Mouse (Mus musculus): ENCODE measurements at regions not wholly inside any gene's neighbourhood (a gene's known extent, or its start where the extent isn't known, plus 50 kb on each side); places are given as distances from the start of the nearest gene placed in this dataset.

- DNase-seq (ENCODE audit: low spot score) (no peak), ATAC-seq (ENCODE audit: insufficient read depth, low read depth) (no peak)
- 38% methylated on average over 1 of the region's 1 CpGs for WGBS
- Histone ChIP-seq H3K4me2 (ENCODE audit: low read depth, low read length) (no peak overlapping the region), H3K36me3 (replicated peaks; ENCODE audit: control insufficient read depth, insufficient read depth, low read length) (no peaks in the 10 kb centered on the region), H3K27me3 (ENCODE audit: control insufficient read depth, insufficient read depth, low read length) (no peaks in the 10 kb centered on the region), H3K27ac (ENCODE audit: low read depth) (no peak overlapping the region), H3K4me1 (ENCODE audit: control insufficient read depth, insufficient read depth) (no peaks in the 10 kb centered on the region), H3K9me3 (replicated peaks; ENCODE audit: control insufficient read depth, low read length) (no peaks in the 10 kb centered on the region), H3K9ac (replicated peaks; ENCODE audit: low read depth, low read length) (no peak overlapping the region), H3K4me3 (ENCODE audit: low read depth, low read length) (no peak overlapping the region)
- TF ChIP-seq CTCF (IDR thresholded peaks at IDR 0.05; ENCODE audit: low read depth) (no peak), EP300 (IDR thresholded peaks at IDR 0.05; ENCODE audit: low read depth) (no peak)
Measured at GRCm38 (mm10) chr5:46361637-46362036, 504.2 kb upstream of the Lcorl start.

GRCm38 (mm10) chr5:46348448-46348847, 491.0 kb upstream of the Lcorl start:
- Histone ChIP-seq H3K4me3 (ENCODE audit: low read depth, low read length) (no peak overlapping the region), H3K36me3 (replicated peaks; ENCODE audit: control insufficient read depth, insufficient read depth, low read length) (no peaks in the 10 kb centered on the region), H3K4me1 (ENCODE audit: control insufficient read depth, insufficient read depth) (no peaks in the 10 kb centered on the region), H3K27me3 (ENCODE audit: control insufficient read depth, insufficient read depth, low read length) (no peaks in the 10 kb centered on the region), H3K9ac (replicated peaks; ENCODE audit: low read depth, low read length) (no peak overlapping the region), H3K27ac (ENCODE audit: low read depth) (no peak overlapping the region), H3K4me2 (ENCODE audit: low read depth, low read length) (no peak overlapping the region), H3K9me3 (replicated peaks; ENCODE audit: control insufficient read depth, low read length) (no peaks in the 10 kb centered on the region)
- ATAC-seq (ENCODE audit: insufficient read depth, low read depth), result no peak
- TF ChIP-seq EP300 (IDR thresholded peaks at IDR 0.05; ENCODE audit: low read depth), result no peak
- no peak for TF ChIP-seq CTCF (IDR thresholded peaks at IDR 0.05; ENCODE audit: low read depth)
- DNase-seq (ENCODE audit: low spot score), result no peak
- 82% methylated on average over 5 of the region's 5 CpGs for WGBS

GRCm38 (mm10) chr5:46347368-46348083, 490.1 kb upstream of the Lcorl start:
- Histone ChIP-seq H3K36me3 (replicated peaks; ENCODE audit: control insufficient read depth, insufficient read depth, low read length) (no peaks in the 10 kb centered on the region), H3K27ac (ENCODE audit: low read depth) (no peak overlapping the region), H3K9me3 (replicated peaks; ENCODE audit: control insufficient read depth, low read length) (no peaks in the 10 kb centered on the region), H3K4me1 (ENCODE audit: control insufficient read depth, insufficient read depth) (no peaks in the 10 kb centered on the region), H3K4me2 (ENCODE audit: low read depth, low read length) (0 out of 2 replicates have a peak overlapping the region, but pooled peaks have one; percentile 10), H3K4me3 (ENCODE audit: low read depth, low read length) (no peak overlapping the region), H3K9ac (replicated peaks; ENCODE audit: low read depth, low read length) (no peak overlapping the region), H3K27me3 (ENCODE audit: control insufficient read depth, insufficient read depth, low read length) (no peaks in the 10 kb centered on the region)
- peak; percentile 57 for DNase-seq (ENCODE audit: low spot score)
- TF ChIP-seq EP300 (IDR thresholded peaks at IDR 0.05; ENCODE audit: low read depth) (no peak), CTCF (IDR thresholded peaks at IDR 0.05; ENCODE audit: low read depth) (peak; percentile 82)
- 18% methylated on average over 16 of the region's 16 CpGs for WGBS
- ATAC-seq (ENCODE audit: insufficient read depth, low read depth), result 0 out of 2 replicates have a peak, but pooled peaks have one; percentile 41

GRCm38 (mm10) chr5:46338461-46338860, 481.0 kb upstream of the Lcorl start:
- H3K27ac ChIP-seq (ENCODE audit: low read depth), result no peak overlapping the region
- H3K4me2 ChIP-seq (ENCODE audit: low read depth, low read length), result no peak overlapping the region
- H3K9me3 ChIP-seq (replicated peaks; ENCODE audit: control insufficient read depth, low read length), result no peaks in the 10 kb centered on the region
- no peak for DNase-seq (ENCODE audit: low spot score)
- no peak for ATAC-seq (ENCODE audit: insufficient read depth, low read depth)
- H3K36me3 ChIP-seq (replicated peaks; ENCODE audit: control insufficient read depth, insufficient read depth, low read length), result no peaks in the 10 kb centered on the region
- H3K4me3 ChIP-seq (ENCODE audit: low read depth, low read length), result no peak overlapping the region
- no peak for TF ChIP-seq CTCF (IDR thresholded peaks at IDR 0.05; ENCODE audit: low read depth)
- TF ChIP-seq EP300 (IDR thresholded peaks at IDR 0.05; ENCODE audit: low read depth), result no peak
- H3K27me3 ChIP-seq (ENCODE audit: control insufficient read depth, insufficient read depth, low read length), result no peaks in the 10 kb centered on the region
- no peaks in the 10 kb centered on the region for H3K4me1 ChIP-seq (ENCODE audit: control insufficient read depth, insufficient read depth)
- 78% methylated on average over 2 of the region's 2 CpGs for WGBS
- H3K9ac ChIP-seq (replicated peaks; ENCODE audit: low read depth, low read length), result no peak overlapping the region

- 35% methylated on average over 1 of the region's 1 CpGs for WGBS
- no peak for ATAC-seq (ENCODE audit: insufficient read depth, low read depth)
Measured at GRCm38 (mm10) chr5:46330880-46331279, 473.5 kb upstream of the Lcorl start.

More at GRCm38 (mm10) chr5:46330880-46331279, 473.5 kb upstream of the Lcorl start:
- H3K27ac ChIP-seq (ENCODE audit: low read depth), result no peak overlapping the region
- no peaks in the 10 kb centered on the region for H3K9me3 ChIP-seq (replicated peaks; ENCODE audit: control insufficient read depth, low read length)
- H3K9ac ChIP-seq (replicated peaks; ENCODE audit: low read depth, low read length), result no peak overlapping the region
- no peak overlapping the region for H3K4me2 ChIP-seq (ENCODE audit: low read depth, low read length)
- H3K4me3 ChIP-seq (ENCODE audit: low read depth, low read length), result no peak overlapping the region
- DNase-seq (ENCODE audit: low spot score), result no peak
- TF ChIP-seq EP300 (IDR thresholded peaks at IDR 0.05; ENCODE audit: low read depth), result no peak
- no peak for TF ChIP-seq CTCF (IDR thresholded peaks at IDR 0.05; ENCODE audit: low read depth)
- H3K36me3 ChIP-seq (replicated peaks; ENCODE audit: control insufficient read depth, insufficient read depth, low read length), result no peaks in the 10 kb centered on the region
- H3K4me1 ChIP-seq (ENCODE audit: control insufficient read depth, insufficient read depth), result no peaks in the 10 kb centered on the region
- no peaks in the 10 kb centered on the region for H3K27me3 ChIP-seq (ENCODE audit: control insufficient read depth, insufficient read depth, low read length)
